Mouse (Mus musculus): Measurements from ENCODE around the gene Bglap. TPM values are rescaled to one million over a fixed set of nuclear protein-coding genes. Genes with fewer than 3 reads are reported as not detected.
A peak's percentile ranks its signal among the peaks of the same experiment; 100 is the strongest.
"Not testable (repeated sequence)": the region's sequence is repeated elsewhere in the genome, so short reads cannot be mapped to it uniquely, and the experiment has no call there.

Gene Bglap
- total and polyA plus RNA-seq, 2 experiments from 2014 or later: not detected

DNA sequence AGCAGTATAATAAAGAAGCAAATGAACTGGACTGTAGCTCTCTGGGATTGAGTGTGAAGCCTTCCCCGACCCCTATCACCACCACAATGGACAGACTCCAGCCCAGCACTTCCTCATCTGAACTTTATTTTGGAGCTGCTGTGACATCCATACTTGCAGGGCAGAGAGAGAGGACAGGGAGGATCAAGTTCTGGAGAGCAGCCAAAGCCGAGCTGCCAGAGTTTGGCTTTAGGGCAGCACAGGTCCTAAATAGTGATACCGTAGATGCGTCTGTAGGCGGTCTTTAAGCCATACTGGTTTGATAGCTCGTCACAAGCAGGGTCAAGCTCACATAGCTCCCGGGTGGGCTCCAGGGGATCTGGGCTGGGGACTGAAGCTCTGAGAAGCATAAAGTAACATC lies 15.8 kb downstream of the Bglap start:
- H3K4me2 ChIP-seq (ENCODE audit: low read depth, low read length); ATAC-seq; H3K36me3 ChIP-seq (ENCODE audit: insufficient read depth, low read length); H3K9me3 ChIP-seq (ENCODE audit: low read length); H3K27me3 ChIP-seq (ENCODE audit: insufficient read depth, low read length); H3K4me1 ChIP-seq (ENCODE audit: insufficient read depth, low read length); DNase-seq (ENCODE audit: low spot score); H3K27ac ChIP-seq; H3K9ac ChIP-seq (replicated peaks; ENCODE audit: low read length); H3K4me3 ChIP-seq (ENCODE audit: low read length): not testable (repeated sequence)
- 86% methylated on average over 7 of the region's 7 CpGs for WGBS

DNA sequence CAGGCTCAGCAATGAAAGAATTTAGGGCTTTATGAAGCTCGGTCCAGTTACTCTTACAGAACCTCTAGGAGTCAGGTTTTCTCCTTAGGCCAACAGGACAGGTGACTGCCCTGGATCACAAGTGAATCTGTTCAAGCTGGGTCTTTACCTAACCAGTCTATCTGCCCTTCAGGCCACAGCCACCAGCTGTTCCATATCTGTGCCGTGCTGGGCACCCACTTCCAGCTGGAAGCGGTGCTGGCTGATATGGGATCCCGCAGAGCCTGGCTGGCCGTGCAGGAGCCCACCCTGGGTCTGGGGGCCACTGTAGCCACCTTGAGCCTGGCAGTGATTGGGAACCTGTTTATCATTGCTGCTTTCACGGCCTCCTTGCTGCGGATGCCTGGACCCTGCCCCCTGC lies 16.7 kb downstream of the Bglap start:
- ATAC-seq: 0 out of 2 replicates have a peak, but pooled peaks have one; percentile 2
- not testable (repeated sequence) for H3K9me3 ChIP-seq (ENCODE audit: low read length); H3K9ac ChIP-seq (replicated peaks; ENCODE audit: low read length); H3K4me3 ChIP-seq (ENCODE audit: low read length); H3K36me3 ChIP-seq (ENCODE audit: insufficient read depth, low read length); DNase-seq (ENCODE audit: low spot score); H3K27ac ChIP-seq; H3K4me1 ChIP-seq (ENCODE audit: insufficient read depth, low read length); H3K4me2 ChIP-seq (ENCODE audit: low read depth, low read length); H3K27me3 ChIP-seq (ENCODE audit: insufficient read depth, low read length)
- 45% methylated on average over 3 of the region's 7 CpGs for WGBS

DNA sequence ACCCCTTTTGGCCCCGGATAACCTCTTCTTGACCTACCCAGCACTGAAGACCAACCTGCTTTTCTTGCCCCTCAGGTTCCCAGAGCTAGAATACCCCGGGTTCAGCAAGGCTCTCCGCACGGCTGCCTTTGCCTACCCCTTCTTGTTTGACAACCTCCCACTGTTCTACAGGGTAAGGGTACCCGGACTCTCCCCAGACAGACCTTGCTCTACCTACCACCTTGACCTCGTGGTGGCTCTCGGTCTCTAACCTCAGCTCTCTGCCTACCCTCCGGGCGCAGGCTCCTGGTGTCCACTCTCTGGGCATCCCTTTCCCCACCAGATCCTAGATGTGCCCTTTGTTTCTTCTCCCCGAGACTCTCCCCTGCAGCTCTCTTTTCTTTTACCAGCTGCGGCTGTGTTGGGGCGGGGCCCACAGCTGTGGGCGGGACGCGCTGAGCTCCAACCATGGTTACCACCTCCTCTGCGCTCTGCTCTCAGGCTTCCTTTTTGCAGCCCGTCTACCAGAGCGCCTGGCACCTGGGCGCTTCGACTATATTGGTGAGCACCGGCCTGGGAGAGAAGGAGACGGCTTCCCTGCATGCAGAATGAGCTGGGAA lies 17.3 kb downstream of the Bglap start:
- peak overlapping the region; percentile 18; the same call in 1 of the 2 replicates for H3K4me2 ChIP-seq (ENCODE audit: low read depth, low read length)
- not testable (repeated sequence) for H3K27ac ChIP-seq; H3K9ac ChIP-seq (replicated peaks; ENCODE audit: low read length); H3K4me3 ChIP-seq (ENCODE audit: low read length); DNase-seq (ENCODE audit: low spot score); H3K27me3 ChIP-seq (ENCODE audit: insufficient read depth, low read length); H3K4me1 ChIP-seq (ENCODE audit: insufficient read depth, low read length); H3K9me3 ChIP-seq (ENCODE audit: low read length); H3K36me3 ChIP-seq (ENCODE audit: insufficient read depth, low read length)
- ATAC-seq: peak; percentile 76
- WGBS: 3% methylated on average over 13 of the region's 22 CpGs

DNA sequence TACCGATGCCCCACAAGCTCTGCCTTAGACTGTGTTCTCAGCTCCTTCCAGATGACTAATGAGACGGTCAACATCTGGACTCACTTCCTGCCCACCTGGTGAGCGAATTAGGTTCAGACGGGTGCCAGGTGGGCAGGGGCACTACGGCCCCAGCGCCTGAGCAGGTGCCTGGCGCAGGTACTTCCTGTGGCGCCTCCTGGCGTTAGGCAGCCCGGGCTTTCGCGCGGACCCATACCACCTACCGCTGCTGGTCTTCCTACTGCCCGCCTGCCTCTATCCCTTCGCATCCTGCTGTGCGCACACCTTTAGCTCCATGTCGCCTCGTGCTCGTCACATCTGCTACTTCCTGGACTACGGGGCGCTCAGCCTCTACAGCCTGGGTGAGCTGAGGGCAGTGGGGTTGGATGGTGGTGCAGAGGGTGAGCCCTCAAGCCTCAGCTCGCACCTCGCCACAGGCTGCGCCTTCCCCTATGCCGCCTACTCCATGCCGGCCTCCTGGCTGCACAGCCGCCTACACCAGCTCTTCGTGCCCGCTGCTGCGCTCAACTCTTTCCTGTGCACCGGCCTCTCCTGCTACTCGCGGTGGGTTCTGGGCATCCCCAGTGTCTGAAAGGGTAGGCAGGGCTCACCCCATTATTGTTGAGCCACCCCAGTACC lies 18.4 kb downstream of the Bglap start:
- H3K9me3 ChIP-seq (ENCODE audit: low read length): no peaks in the 10 kb centered on the region
- H3K4me3 ChIP-seq (ENCODE audit: low read length): no peak overlapping the region
- no peak overlapping the region for H3K4me2 ChIP-seq (ENCODE audit: low read depth, low read length)
- DNase-seq (ENCODE audit: low spot score): no peak
- no peak overlapping the region for H3K9ac ChIP-seq (replicated peaks; ENCODE audit: low read length)
- H3K36me3 ChIP-seq (ENCODE audit: insufficient read depth, low read length): peaks cover 12% of the 10 kb centered on the region
- no peak for ATAC-seq
- no peak for TF ChIP-seq CTCF (IDR thresholded peaks at IDR 0.05; ENCODE audit: low read depth)
- no peaks in the 10 kb centered on the region for H3K4me1 ChIP-seq (ENCODE audit: insufficient read depth, low read length)
- no peak overlapping the region for H3K27ac ChIP-seq
- 42% methylated on average over 34 of the region's 34 CpGs for WGBS
- no peaks in the 10 kb centered on the region for H3K27me3 ChIP-seq (ENCODE audit: insufficient read depth, low read length)

DNA sequence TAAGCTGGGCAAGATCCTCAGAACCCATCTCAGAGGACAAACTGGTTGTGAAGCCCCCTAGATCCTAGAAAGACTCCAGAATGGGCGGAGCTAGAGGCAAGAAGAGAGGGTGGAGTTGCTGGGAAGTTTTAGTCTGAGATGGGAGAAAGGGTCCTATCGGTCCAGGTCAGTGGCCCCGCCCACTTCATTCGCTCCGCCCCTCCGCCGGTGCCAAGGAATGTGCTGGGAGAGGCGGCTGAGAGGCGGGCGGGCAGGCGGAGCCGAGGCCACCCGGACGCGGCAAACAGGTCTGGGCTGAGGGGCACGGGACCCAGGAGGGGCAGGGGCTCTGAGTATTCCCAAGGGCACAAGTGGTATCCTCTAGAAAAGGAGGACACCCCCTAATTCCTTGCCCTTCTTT lies 19.9 kb downstream of the Bglap start, which contains the start of gene Paqr6:
Gene Paqr6 (plus strand): TSS at position 248 of the 400 bp plus-strand sequence.
- peak; percentile 27 for DNase-seq (ENCODE audit: low spot score)
- TF ChIP-seq CTCF (IDR thresholded peaks at IDR 0.05; ENCODE audit: low read depth): no peak
- H3K27ac ChIP-seq: peak within 1 kb of the TSS; percentile 59
- no peak within 1 kb of the TSS for H3K9ac ChIP-seq (replicated peaks; ENCODE audit: low read length)
- ATAC-seq: peak; percentile 17; the same call in 1 of the 2 replicates
- 2% methylated on average over 16 of the region's 16 CpGs for WGBS
- H3K9me3 ChIP-seq (ENCODE audit: low read length): no peaks in the 10 kb centered on the region
- H3K4me1 ChIP-seq (ENCODE audit: insufficient read depth, low read length): no peaks in the 10 kb centered on the region
- H3K4me2 ChIP-seq (ENCODE audit: low read depth, low read length): peak within 1 kb of the TSS; percentile 19; the same call in 1 of the 2 replicates
- H3K36me3 ChIP-seq (ENCODE audit: insufficient read depth, low read length): peaks cover 27% of the 10 kb centered on the region
- H3K4me3 ChIP-seq (ENCODE audit: low read length): no peak within 1 kb of the TSS
- no peaks in the 10 kb centered on the region for H3K27me3 ChIP-seq (ENCODE audit: insufficient read depth, low read length)

DNA sequence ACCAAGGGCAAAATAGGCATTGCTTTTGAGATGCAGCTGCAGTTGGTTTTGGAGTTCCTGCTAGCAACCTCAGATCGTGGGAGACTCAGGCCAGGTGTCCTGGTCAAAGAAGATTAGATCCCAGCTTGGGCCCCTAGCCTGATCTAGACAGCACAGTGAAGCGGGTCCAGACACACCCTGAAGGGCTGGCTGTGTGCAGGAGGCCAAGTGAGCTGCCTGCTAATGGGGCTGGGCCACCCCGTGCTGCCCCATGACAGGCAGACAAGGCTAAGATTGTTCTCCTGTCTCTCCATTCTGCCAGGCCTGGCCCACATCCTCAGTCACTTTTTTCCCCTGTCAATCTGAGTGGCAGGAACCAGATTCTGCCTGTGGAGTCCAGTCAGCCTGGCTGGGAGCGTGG lies 20.6 kb downstream of the Bglap start:
- Histone ChIP-seq H3K36me3 (ENCODE audit: insufficient read depth, low read length) (peaks cover 33% of the 10 kb centered on the region), H3K4me2 (ENCODE audit: low read depth, low read length) (no peak overlapping the region), H3K27ac (peak overlapping the region; percentile 59), H3K27me3 (ENCODE audit: insufficient read depth, low read length) (no peaks in the 10 kb centered on the region), H3K9me3 (ENCODE audit: low read length) (no peaks in the 10 kb centered on the region), H3K9ac (replicated peaks; ENCODE audit: low read length) (no peak overlapping the region), H3K4me3 (ENCODE audit: low read length) (no peak overlapping the region), H3K4me1 (ENCODE audit: insufficient read depth, low read length) (no peaks in the 10 kb centered on the region)
- WGBS: 32% methylated on average over 4 of the region's 4 CpGs
- no peak for TF ChIP-seq CTCF (IDR thresholded peaks at IDR 0.05; ENCODE audit: low read depth)
- DNase-seq (ENCODE audit: low spot score) (peak; percentile 48), ATAC-seq (peak; percentile 70)
